Mouse (Mus musculus): Measurements from ENCODE around the gene Thoc5. TPM values are rescaled to one million over a fixed set of nuclear protein-coding genes. Genes with fewer than 3 reads are reported as not detected.

The Thoc5 gene
- polyA plus RNA-seq (2014; fragmentation: Nextera tagmentation; extraction: Ambion mirVana), result 56.5 and 61.1 TPM in 2 replicates

DNA sequence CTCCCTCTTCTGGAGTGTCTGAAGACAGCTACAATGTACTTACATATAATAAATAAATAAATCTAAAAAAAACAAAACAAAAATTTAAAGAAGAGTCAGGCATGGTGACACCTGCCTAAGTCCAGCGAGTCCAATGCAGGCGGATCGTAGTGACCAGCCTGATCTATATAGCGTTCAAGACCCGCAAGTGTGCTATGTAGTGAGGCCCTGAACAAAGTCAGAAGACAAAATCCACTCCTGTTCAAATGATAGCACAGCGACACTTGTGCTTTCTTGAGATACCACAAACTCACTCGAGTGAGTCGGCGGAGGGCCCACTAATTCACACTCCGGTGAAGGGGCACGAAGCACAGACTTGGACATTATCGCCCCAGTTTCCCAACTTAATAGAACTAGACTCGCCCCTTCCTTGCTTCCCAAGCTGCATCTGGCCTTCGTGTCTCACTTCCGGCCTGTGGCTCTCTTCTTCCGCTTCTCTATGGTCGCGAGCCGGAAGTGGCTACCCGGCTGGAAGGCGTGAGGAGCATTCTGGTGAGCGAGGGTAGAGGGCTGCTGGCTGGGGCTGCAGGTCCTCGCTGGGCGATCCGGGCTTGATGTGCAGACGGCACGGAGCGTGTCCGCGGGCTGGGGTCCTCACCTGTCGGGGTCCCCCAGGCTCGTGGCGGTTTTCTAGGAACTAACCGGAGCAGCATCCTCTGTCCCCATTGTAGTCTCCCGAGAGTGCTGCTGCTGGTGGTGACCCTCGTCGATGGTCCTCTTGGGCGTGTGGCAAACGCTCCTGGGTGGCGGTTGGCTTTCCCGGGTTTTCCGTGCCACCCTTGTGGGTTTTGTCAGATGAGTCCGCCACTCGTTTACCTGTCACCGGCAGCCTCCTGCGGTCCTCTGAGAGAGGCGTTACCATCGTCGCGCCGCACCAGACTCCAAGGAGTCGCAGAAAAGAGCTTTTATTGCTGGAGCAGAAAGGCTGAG is at the start of gene Thoc5:
Gene Thoc5, plus strand, starts transcription at position 473 of the 969 bp plus-strand sequence.
- DNase-seq (ENCODE audit: low spot score) (peak; percentile 88), ATAC-seq (ENCODE audit: insufficient read depth, low FRiP score, low TSS enrichment) (peak; percentile 91)
- H3K27me3 ChIP-seq (ENCODE audit: control insufficient read depth, insufficient read depth, low read length), result no peaks in the 10 kb centered on the region
- peak within 1 kb of the TSS; percentile 71 for H3K4me2 ChIP-seq (ENCODE audit: low read depth)
- peak within 1 kb of the TSS; percentile 86 for H3K9ac ChIP-seq (ENCODE audit: low read length)
- peak within 1 kb of the TSS; percentile 68; the same call in 1 of the 2 replicates for H3K27ac ChIP-seq (ENCODE audit: low read depth, low read length)
- H3K4me3 ChIP-seq (ENCODE audit: low read depth, low read length), result peak within 1 kb of the TSS; percentile 83
- WGBS, result 3% methylated on average over 52 of the region's 52 CpGs
- no peaks in the 10 kb centered on the region for H3K4me1 ChIP-seq (ENCODE audit: control insufficient read depth, insufficient read depth, low read length)
- H3K9me3 ChIP-seq (ENCODE audit: control insufficient read depth, low read length), result no peaks in the 10 kb centered on the region
- peaks cover 6% of the 10 kb centered on the region; the same call in 1 of the 2 replicates for H3K36me3 ChIP-seq (ENCODE audit: control insufficient read depth, insufficient read depth, low read length)

DNA sequence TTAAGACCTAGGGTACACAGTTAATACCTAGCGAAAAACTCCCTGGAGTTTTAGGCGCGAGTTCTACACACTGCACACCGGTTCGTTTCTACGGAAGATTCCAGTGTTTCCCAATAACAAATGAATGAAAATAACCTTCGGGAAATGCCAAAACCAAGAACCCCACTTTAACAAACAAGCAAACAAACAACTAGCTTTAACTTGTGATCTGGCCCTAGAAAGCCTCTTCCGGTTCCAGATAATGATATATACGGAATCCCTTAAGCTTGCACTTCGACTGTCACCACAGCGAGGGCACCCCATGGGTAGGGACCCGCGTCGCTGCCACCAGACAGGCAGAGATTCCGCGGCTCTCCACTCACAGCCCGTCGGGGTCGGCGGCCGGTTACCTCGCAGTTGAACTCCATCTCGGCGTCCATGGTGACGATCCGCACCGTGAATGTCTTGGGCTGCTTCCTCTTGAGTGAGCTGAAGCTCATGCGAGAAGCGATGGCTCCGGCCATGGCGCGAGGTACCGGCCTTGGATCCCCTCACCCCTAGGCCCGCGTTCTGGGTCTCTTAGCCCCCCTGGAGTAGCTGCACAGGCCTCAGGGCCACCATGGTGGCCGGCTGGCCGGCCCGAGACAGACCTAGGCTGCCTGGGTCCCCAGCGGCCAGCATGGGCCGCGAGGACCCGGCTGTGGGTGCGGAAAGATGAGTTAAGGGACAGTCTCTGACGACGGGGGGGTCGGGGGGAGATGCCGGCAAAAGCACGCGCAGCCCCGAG is 46.5 kb upstream of the Thoc5 start:
- Histone ChIP-seq H3K4me1 (ENCODE audit: control insufficient read depth, insufficient read depth, low read length) (peaks cover 6% of the 10 kb centered on the region; the same call in 1 of the 2 replicates), H3K9me3 (ENCODE audit: control insufficient read depth, low read length) (no peaks in the 10 kb centered on the region), H3K9ac (ENCODE audit: low read length) (peak overlapping the region; percentile 95), H3K4me2 (ENCODE audit: low read depth) (peak overlapping the region; percentile 65), H3K27ac (ENCODE audit: low read depth, low read length) (peak overlapping the region; percentile 78), H3K4me3 (ENCODE audit: low read depth, low read length) (peak overlapping the region; percentile 89), H3K36me3 (ENCODE audit: control insufficient read depth, insufficient read depth, low read length) (no peaks in the 10 kb centered on the region), H3K27me3 (ENCODE audit: control insufficient read depth, insufficient read depth, low read length) (no peaks in the 10 kb centered on the region)
- ATAC-seq (ENCODE audit: insufficient read depth, low FRiP score, low TSS enrichment) (peak; percentile 69), DNase-seq (ENCODE audit: low spot score) (no peak)
- under 1% methylated on average over 50 of the region's 50 CpGs for WGBS

DNA sequence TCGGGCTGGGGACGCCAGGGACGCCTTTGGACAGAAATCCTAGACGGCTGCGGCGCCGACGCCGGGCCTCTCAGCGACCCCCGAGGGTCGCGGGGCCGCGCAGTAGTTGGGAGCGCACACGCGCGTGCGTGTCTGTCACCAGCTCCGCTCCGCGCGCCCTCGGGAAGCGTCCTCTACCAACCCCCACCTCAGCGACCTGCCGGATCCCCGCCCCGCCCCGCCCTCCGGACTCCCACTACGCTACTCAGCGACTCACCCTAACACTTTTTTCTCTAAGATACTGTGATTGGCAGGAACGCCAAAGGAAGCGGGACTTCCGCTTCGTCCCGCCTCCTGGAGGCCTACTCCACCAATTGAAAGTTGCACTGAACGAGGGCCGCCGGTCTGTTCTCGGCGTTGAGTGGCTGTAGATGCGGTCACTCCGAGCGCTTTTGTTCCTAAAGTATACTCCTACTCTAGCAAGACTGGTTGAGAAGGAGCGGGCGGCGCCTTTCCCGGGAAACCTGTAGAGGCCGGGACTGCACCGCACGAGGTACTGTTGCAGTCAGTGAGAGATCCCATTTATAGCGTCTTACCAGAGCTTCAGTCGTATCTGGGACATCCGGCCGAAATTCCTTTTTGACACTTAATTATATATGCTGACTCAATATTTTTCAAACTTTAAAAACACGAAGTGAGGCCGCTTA is 45.7 kb upstream of the Thoc5 start, which contains the start of gene Nf2:
Gene Nf2, minus strand, starts transcription at position 279 of the 686 bp plus-strand sequence.
- H3K27me3 ChIP-seq (ENCODE audit: control insufficient read depth, insufficient read depth, low read length), result no peaks in the 10 kb centered on the region
- peak within 1 kb of the TSS; percentile 89 for H3K4me3 ChIP-seq (ENCODE audit: low read depth, low read length)
- peaks cover 6% of the 10 kb centered on the region; the same call in 1 of the 2 replicates for H3K4me1 ChIP-seq (ENCODE audit: control insufficient read depth, insufficient read depth, low read length)
- ATAC-seq (ENCODE audit: insufficient read depth, low FRiP score, low TSS enrichment) (peak; percentile 99), DNase-seq (ENCODE audit: low spot score) (peak; percentile 96)
- peak within 1 kb of the TSS; percentile 78 for H3K27ac ChIP-seq (ENCODE audit: low read depth, low read length)
- H3K36me3 ChIP-seq (ENCODE audit: control insufficient read depth, insufficient read depth, low read length), result no peaks in the 10 kb centered on the region
- WGBS, result under 1% methylated on average over 59 of the region's 60 CpGs
- H3K4me2 ChIP-seq (ENCODE audit: low read depth), result peak within 1 kb of the TSS; percentile 65
- H3K9me3 ChIP-seq (ENCODE audit: control insufficient read depth, low read length), result no peaks in the 10 kb centered on the region
- H3K9ac ChIP-seq (ENCODE audit: low read length), result peak within 1 kb of the TSS; percentile 95

DNA sequence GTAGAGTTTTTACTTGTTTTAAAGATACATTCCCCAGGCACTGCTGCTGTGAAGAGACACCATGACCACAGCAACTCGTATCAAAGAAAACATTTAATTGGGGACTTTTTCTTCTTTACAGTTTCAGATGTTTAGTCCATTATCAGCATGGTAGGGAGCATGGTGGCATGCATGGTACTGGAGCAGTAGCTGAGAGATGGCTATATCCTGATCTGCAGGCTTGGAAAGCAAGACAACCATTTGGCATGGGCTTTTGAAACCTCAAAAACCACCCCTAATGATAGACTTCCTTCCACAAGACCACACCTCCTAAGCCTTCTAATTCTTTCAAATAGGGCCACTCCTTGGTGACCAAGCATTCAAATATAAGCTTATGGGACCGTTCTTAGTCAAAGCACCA is 44.7 kb upstream of the Thoc5 start:
- Histone ChIP-seq H3K4me1 (ENCODE audit: control insufficient read depth, insufficient read depth, low read length) (peaks cover 6% of the 10 kb centered on the region; the same call in 1 of the 2 replicates), H3K4me3 (ENCODE audit: low read depth, low read length) (no peak overlapping the region), H3K36me3 (ENCODE audit: control insufficient read depth, insufficient read depth, low read length) (no peaks in the 10 kb centered on the region), H3K27ac (ENCODE audit: low read depth, low read length) (no peak overlapping the region), H3K4me2 (ENCODE audit: low read depth) (no peak overlapping the region), H3K9me3 (ENCODE audit: control insufficient read depth, low read length) (no peaks in the 10 kb centered on the region), H3K27me3 (ENCODE audit: control insufficient read depth, insufficient read depth, low read length) (no peaks in the 10 kb centered on the region), H3K9ac (ENCODE audit: low read length) (no peak overlapping the region)
- DNase-seq (ENCODE audit: low spot score), result no peak
- 98% methylated on average over 2 of the region's 2 CpGs for WGBS
- no peak for ATAC-seq (ENCODE audit: insufficient read depth, low FRiP score, low TSS enrichment)

DNA sequence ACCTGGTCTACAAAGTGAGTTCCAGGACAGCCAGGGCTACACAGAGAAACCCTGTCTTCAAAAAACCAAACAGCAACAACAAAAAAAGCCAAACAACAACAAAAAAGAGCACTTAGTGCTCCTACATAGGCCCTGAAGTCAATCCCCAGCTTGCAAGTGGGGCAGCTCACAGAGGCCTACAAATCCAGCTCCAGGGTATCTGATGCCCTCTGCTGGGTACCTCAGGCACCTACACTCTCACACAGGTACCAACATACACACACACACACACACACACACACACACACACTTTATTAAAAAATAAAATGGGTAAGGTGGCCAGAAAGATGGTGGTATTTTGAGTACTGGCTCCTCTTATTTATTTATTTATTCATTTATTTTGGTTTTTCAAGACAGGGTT is 42.1 kb upstream of the Thoc5 start:
- DNase-seq (ENCODE audit: low spot score) (no peak), ATAC-seq (ENCODE audit: insufficient read depth, low FRiP score, low TSS enrichment) (no peak)
- Histone ChIP-seq H3K4me1 (ENCODE audit: control insufficient read depth, insufficient read depth, low read length) (peaks cover 2% of the 10 kb centered on the region; the same call in 1 of the 2 replicates), H3K4me2 (ENCODE audit: low read depth) (no peak overlapping the region), H3K27me3 (ENCODE audit: control insufficient read depth, insufficient read depth, low read length) (no peaks in the 10 kb centered on the region), H3K27ac (ENCODE audit: low read depth, low read length) (no peak overlapping the region), H3K9me3 (ENCODE audit: control insufficient read depth, low read length) (no peaks in the 10 kb centered on the region), H3K9ac (ENCODE audit: low read length) (no peak overlapping the region), H3K36me3 (ENCODE audit: control insufficient read depth, insufficient read depth, low read length) (no peaks in the 10 kb centered on the region), H3K4me3 (ENCODE audit: low read depth, low read length) (no peak overlapping the region)

DNA sequence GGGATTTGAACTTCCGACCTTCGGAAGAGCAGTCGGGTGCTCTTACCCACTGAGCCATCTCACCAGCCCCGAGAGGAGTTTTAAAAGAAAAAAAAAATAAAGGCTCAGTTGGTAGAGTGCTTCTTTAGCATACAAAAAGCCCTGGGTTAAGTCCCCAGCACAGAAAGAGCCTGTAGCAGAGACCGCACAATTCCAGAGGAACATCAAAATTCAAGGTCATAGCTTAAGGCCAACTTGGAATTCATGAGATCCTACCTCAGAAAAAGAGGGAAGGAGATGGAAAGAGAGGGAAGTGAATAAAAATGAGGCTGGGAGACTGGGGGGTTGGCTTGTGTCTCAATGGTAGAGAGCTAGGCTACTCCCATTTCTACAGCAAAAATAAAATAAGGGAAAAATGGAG is 40.9 kb upstream of the Thoc5 start:
- Histone ChIP-seq H3K4me2 (ENCODE audit: low read depth) (no peak overlapping the region), H3K27me3 (ENCODE audit: control insufficient read depth, insufficient read depth, low read length) (no peaks in the 10 kb centered on the region), H3K36me3 (ENCODE audit: control insufficient read depth, insufficient read depth, low read length) (no peaks in the 10 kb centered on the region), H3K27ac (ENCODE audit: low read depth, low read length) (no peak overlapping the region), H3K4me1 (ENCODE audit: control insufficient read depth, insufficient read depth, low read length) (no peaks in the 10 kb centered on the region), H3K9me3 (ENCODE audit: control insufficient read depth, low read length) (no peaks in the 10 kb centered on the region), H3K4me3 (ENCODE audit: low read depth, low read length) (no peak overlapping the region), H3K9ac (ENCODE audit: low read length) (no peak overlapping the region)
- DNase-seq (ENCODE audit: low spot score) (no peak), ATAC-seq (ENCODE audit: insufficient read depth, low FRiP score, low TSS enrichment) (no peak)
- WGBS, result 90% methylated on average over 5 of the region's 5 CpGs

DNA sequence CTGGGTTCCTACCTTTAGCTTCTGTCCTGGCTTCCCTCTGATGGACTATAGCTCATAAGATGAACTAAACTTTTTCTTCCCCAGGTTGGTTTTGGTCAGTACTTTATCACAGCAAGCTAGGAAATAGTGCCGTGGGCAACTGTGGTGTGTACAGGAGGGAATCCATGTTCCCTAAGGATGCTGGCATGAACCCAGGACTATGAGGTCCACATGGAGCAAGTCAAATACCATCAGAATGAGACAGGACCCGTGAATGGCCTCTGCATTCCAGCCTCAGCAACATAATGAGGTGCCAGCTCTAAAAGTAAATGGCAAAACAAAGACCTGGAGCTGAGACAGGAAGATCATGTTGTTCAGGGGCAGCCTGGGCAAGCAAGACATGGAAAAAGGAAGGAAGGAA is 36.7 kb upstream of the Thoc5 start:
- Histone ChIP-seq H3K9ac (ENCODE audit: low read length) (no peak overlapping the region), H3K27me3 (ENCODE audit: control insufficient read depth, insufficient read depth, low read length) (no peaks in the 10 kb centered on the region), H3K4me2 (ENCODE audit: low read depth) (no peak overlapping the region), H3K27ac (ENCODE audit: low read depth, low read length) (no peak overlapping the region), H3K4me3 (ENCODE audit: low read depth, low read length) (no peak overlapping the region), H3K4me1 (ENCODE audit: control insufficient read depth, insufficient read depth, low read length) (no peaks in the 10 kb centered on the region), H3K9me3 (ENCODE audit: control insufficient read depth, low read length) (no peaks in the 10 kb centered on the region), H3K36me3 (ENCODE audit: control insufficient read depth, insufficient read depth, low read length) (no peaks in the 10 kb centered on the region)
- ATAC-seq (ENCODE audit: insufficient read depth, low FRiP score, low TSS enrichment) (no peak), DNase-seq (ENCODE audit: low spot score) (no peak)
- WGBS, result 70% methylated on average over 2 of the region's 2 CpGs

DNA sequence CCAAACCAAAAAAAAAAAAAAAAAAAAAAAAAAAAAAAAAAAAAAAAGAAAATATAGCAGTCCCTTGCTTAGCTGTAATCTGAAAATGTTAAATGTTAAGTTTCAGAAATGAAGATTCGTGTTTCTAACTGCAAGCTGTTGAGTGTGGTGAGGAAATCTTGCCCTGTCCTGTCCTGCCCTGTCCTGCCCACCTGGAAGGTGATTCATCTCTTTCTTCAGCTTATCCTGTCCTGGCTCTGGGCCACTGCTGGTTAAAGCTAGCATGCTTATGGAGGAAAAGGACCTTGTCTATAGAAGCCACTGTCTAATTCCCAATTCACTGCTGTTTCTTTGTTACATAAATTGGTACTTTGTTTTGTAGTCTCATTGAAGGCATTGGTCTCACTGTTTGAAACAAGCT is 34.1 kb upstream of the Thoc5 start:
- H3K9me3 ChIP-seq (ENCODE audit: control insufficient read depth, low read length), result no peaks in the 10 kb centered on the region
- no peak for ATAC-seq (ENCODE audit: insufficient read depth, low FRiP score, low TSS enrichment)
- H3K4me1 ChIP-seq (ENCODE audit: control insufficient read depth, insufficient read depth, low read length), result no peaks in the 10 kb centered on the region

More for the DNA sequence above, 34.1 kb upstream of the Thoc5 start:
- WGBS, result 55% methylated on average over 1 of the region's 1 CpGs
- Histone ChIP-seq H3K27me3 (ENCODE audit: control insufficient read depth, insufficient read depth, low read length) (no peaks in the 10 kb centered on the region), H3K27ac (ENCODE audit: low read depth, low read length) (no peak overlapping the region), H3K4me3 (ENCODE audit: low read depth, low read length) (no peak overlapping the region), H3K36me3 (ENCODE audit: control insufficient read depth, insufficient read depth, low read length) (no peaks in the 10 kb centered on the region), H3K4me2 (ENCODE audit: low read depth) (no peak overlapping the region), H3K9ac (ENCODE audit: low read length) (no peak overlapping the region)
- no peak for DNase-seq (ENCODE audit: low spot score)
